Mouse (Mus musculus): ENCODE measurements around the gene Casc1.
A peak's percentile ranks its signal among the peaks of the same experiment; 100 is the strongest.

Gene Casc1

GRCm38 (mm10) chr6:145210816-145211338 lies at the start of gene Casc1, which contains the start of gene Etfrf1:
Gene Casc1 (minus strand): TSS chr6:145211005.
Gene Etfrf1 (plus strand): TSS chr6:145211134.
- peak; percentile 96 to 99 for DNase-seq (ENCODE audit: low spot score in 2 of 2)

GRCm38 (mm10) chr6:145256701-145257073 lies 45.9 kb upstream of the Casc1 start:
- no peak for DNase-seq (ENCODE audit: low spot score in 2 of 2)

GRCm38 (mm10) chr6:145255952-145256700 lies 45.3 kb upstream of the Casc1 start:
- DNase-seq (ENCODE audit: low spot score in 2 of 2) = no peak

- DNase-seq (ENCODE audit: low spot score in 2 of 2) = no peak
These were observed 40.0 kb upstream of the Casc1 start for GRCm38 (mm10) chr6:145250820-145251219.

GRCm38 (mm10) chr6:145250185-145250791 lies 39.5 kb upstream of the Casc1 start, which contains the start of gene Kras:
Gene Kras (minus strand): TSS chr6:145250239.
- peak; percentile 84 to 93 for DNase-seq (ENCODE audit: low spot score in 2 of 2)

GRCm38 (mm10) chr6:145249291-145250184 lies 38.7 kb upstream of the Casc1 start:
- peak; percentile 65 to 68 for DNase-seq (ENCODE audit: low spot score in 2 of 2)

- no peak for DNase-seq (ENCODE audit: low spot score in 2 of 2)
These were observed 37.1 kb upstream of the Casc1 start for GRCm38 (mm10) chr6:145247886-145248285.

- DNase-seq (ENCODE audit: low spot score in 2 of 2) = no peak
These were observed 36.0 kb upstream of the Casc1 start for GRCm38 (mm10) chr6:145246841-145247240.

GRCm38 (mm10) chr6:145242521-145242920 lies 31.7 kb upstream of the Casc1 start:
- peak in 1 of 2 experiments; percentile 43 for DNase-seq (ENCODE audit: low spot score in 2 of 2)

- DNase-seq (ENCODE audit: low spot score in 2 of 2) = no peak
These were observed 29.5 kb upstream of the Casc1 start for GRCm38 (mm10) chr6:145240285-145240684.

- no peak for DNase-seq (ENCODE audit: low spot score in 2 of 2)
These were observed 26.3 kb upstream of the Casc1 start for GRCm38 (mm10) chr6:145237148-145237547.

GRCm38 (mm10) chr6:145235367-145235766 lies 24.6 kb upstream of the Casc1 start:
- DNase-seq (ENCODE audit: low spot score in 2 of 2) = no peak

GRCm38 (mm10) chr6:145234391-145234790 lies 23.6 kb upstream of the Casc1 start:
- no peak for DNase-seq (ENCODE audit: low spot score in 2 of 2)

- DNase-seq (ENCODE audit: low spot score in 2 of 2) = no peak
These were observed 15.5 kb upstream of the Casc1 start for GRCm38 (mm10) chr6:145226296-145226695.

- no peak for DNase-seq (ENCODE audit: low spot score in 2 of 2)
These were observed 13.4 kb upstream of the Casc1 start for GRCm38 (mm10) chr6:145224246-145224645.

- DNase-seq (ENCODE audit: low spot score in 2 of 2) = no peak
These were observed 5.0 kb upstream of the Casc1 start for GRCm38 (mm10) chr6:145215826-145216225.

- DNase-seq (ENCODE audit: low spot score in 2 of 2) = no peak
These were observed 3.1 kb upstream of the Casc1 start for GRCm38 (mm10) chr6:145213916-145214315.

GRCm38 (mm10) chr6:145211376-145212305 lies 836 bp upstream of the Casc1 start:
- no peak for DNase-seq (ENCODE audit: low spot score in 2 of 2)

GRCm38 (mm10) chr6:145210056-145210680 lies 637 bp downstream of the Casc1 start:
- DNase-seq (ENCODE audit: low spot score in 2 of 2) = no peak

- DNase-seq (ENCODE audit: low spot score in 2 of 2) = no peak
These were observed 5.7 kb downstream of the Casc1 start for GRCm38 (mm10) chr6:145205142-145205541.

Measured in thymus, postnatal 10 days (tissue).